Mouse (Mus musculus) intestine, embryonic 14.5 days (tissue): ENCODE measurements at regions not wholly inside any gene's neighbourhood (a gene's known extent, or its start where the extent isn't known, plus 50 kb on each side); places are given as distances from the start of the nearest gene placed in this dataset.

Experiments used
- ATAC-seq: fragments of 200-750 bp; cut with Nextera tagmentation; replicated peaks from 2 replicates; pipeline ENCODE4 v1.8.0; 2017; ENCODE audit warnings: low read depth, moderate number of reproducible peaks, moderate TSS enrichment, moderate library complexity; ENCODE audit not compliant: low FRiP score, low TSS enrichment
- DNase-seq: peaks from one replicate; pipeline ENCODE4 v3.0.0-alpha.2; 2018; ENCODE audit warnings: low spot score
- H3K27ac ChIP-seq: fragments of 300-500 bp; sonication (generic); 2 replicates; pipeline ENCODE4 v1.5.1; 2014; ENCODE audit warnings: low read depth, mild to moderate bottlenecking, control low read depth
- H3K27me3 ChIP-seq: fragments of 300-500 bp; sonication (generic); replicated peaks from 2 replicates; pipeline ENCODE4 v1.6.1; 2014; ENCODE audit warnings: low read length, control low read depth; ENCODE audit not compliant: control insufficient read depth, insufficient read depth
- H3K36me3 ChIP-seq: fragments of 300-500 bp; sonication (generic); 2 replicates; pipeline ENCODE4 v1.6.1; 2014; ENCODE audit warnings: low read length, control low read depth; ENCODE audit not compliant: control insufficient read depth, insufficient read depth
- H3K4me1 ChIP-seq: fragments of 300-500 bp; sonication (generic); replicated peaks from 2 replicates; pipeline ENCODE4 v1.6.1; 2014; ENCODE audit warnings: low read length, control low read depth, mixed read lengths; ENCODE audit not compliant: control insufficient read depth, insufficient read depth
- H3K4me2 ChIP-seq: fragments of 300-500 bp; sonication (generic); 2 replicates; pipeline ENCODE4 v1.6.1; 2014; ENCODE audit warnings: low read length
- H3K4me3 ChIP-seq: fragments of 300-500 bp; sonication (generic); 2 replicates; pipeline ENCODE4 v1.5.1; 2014; ENCODE audit warnings: low read depth, low read length, control low read depth, mixed read lengths
- H3K9ac ChIP-seq: fragments of 300-500 bp; sonication (generic); 2 replicates; pipeline ENCODE4 v1.6.1; 2014; ENCODE audit warnings: mild to moderate bottlenecking, low read length
- H3K9me3 ChIP-seq: fragments of 300-500 bp; sonication (generic); 2 replicates; pipeline ENCODE4 v1.6.1; 2016; ENCODE audit warnings: low read length, control low read depth; ENCODE audit not compliant: control insufficient read depth
- WGBS: fragments of 180-500 bp; shearing (Covaris S2); extraction: QIAGEN DNeasy Blood & Tissue Kit; methylation state at CpG from one replicate; pipeline ENCODE4 v1.1.7; 2014; 5-methylcytosine and 5-hydroxymethylcytosine counted together

DNA sequence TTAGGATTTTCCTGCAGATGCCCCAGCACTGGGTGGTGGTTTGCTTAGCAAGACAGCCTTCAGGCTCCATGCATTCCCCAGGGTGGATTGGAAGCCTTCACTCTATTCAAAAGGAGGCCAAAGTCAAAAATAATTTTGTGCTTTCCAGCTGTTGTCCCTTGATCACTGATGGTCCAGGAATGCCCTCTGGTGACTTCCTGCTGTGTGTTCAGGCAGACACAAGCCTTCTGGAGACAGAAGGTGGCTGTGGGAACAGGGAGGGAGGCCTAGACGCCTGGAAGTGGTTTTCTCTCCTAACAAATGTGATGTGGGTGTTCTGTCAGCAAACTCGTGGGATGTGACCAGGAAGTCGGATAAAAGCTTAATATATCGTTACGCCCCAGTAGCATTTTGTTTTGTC lies 81.3 kb downstream of the Atp6ap1l start:
- WGBS: 69% methylated on average over 5 of the region's 5 CpGs
- DNase-seq (no peak), ATAC-seq (no peak)
- Histone ChIP-seq H3K27ac (no peak overlapping the region), H3K4me2 (no peak overlapping the region), H3K27me3 (no peaks in the 10 kb centered on the region), H3K4me3 (no peak overlapping the region), H3K9me3 (no peaks in the 10 kb centered on the region), H3K4me1 (no peaks in the 10 kb centered on the region), H3K36me3 (no peaks in the 10 kb centered on the region), H3K9ac (no peak overlapping the region)

GRCm38 (mm10) chr13:90821898-90822297 lies 83.3 kb downstream of the Atp6ap1l start:
- no peaks in the 10 kb centered on the region for H3K4me1 ChIP-seq
- no peak overlapping the region for H3K4me3 ChIP-seq
- WGBS: 79% methylated on average over 4 of the region's 4 CpGs
- no peaks in the 10 kb centered on the region for H3K27me3 ChIP-seq
- H3K9ac ChIP-seq: no peak overlapping the region
- DNase-seq (no peak), ATAC-seq (no peak)
- no peaks in the 10 kb centered on the region for H3K36me3 ChIP-seq
- no peak overlapping the region for H3K27ac ChIP-seq
- H3K9me3 ChIP-seq: no peaks in the 10 kb centered on the region
- no peak overlapping the region for H3K4me2 ChIP-seq

DNA sequence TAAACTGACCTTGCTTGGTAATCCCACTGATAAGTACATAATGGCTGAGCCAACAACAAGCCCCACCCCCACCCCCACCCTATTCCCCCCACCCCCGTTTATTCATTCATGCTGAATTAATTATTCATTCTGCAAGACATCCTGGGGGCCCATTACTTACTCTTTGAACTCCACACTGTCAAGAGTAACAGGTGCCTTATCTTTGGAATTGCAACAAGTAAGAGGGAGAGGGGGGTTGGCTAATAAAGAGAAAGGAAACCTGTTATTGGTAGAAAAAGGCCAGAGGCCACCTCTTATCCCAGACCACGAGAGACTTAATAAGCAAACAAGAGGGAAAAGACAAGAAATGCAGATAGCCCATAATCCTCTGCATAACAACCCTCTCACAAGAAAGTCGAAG lies 84.7 kb downstream of the Atp6ap1l start:
- no peaks in the 10 kb centered on the region for H3K4me1 ChIP-seq
- ATAC-seq (no peak; the same call in 1 of the 2 replicates), DNase-seq (no peak)
- H3K4me2 ChIP-seq: no peak overlapping the region
- no peak overlapping the region for H3K9ac ChIP-seq
- 28% methylated on average over 3 of the region's 3 CpGs for WGBS
- H3K27me3 ChIP-seq: no peaks in the 10 kb centered on the region
- no peak overlapping the region for H3K27ac ChIP-seq
- H3K4me3 ChIP-seq: no peak overlapping the region
- H3K9me3 ChIP-seq: no peaks in the 10 kb centered on the region
- H3K36me3 ChIP-seq: no peaks in the 10 kb centered on the region

GRCm38 (mm10) chr13:90819934-90820333 lies 85.2 kb downstream of the Atp6ap1l start:
- Histone ChIP-seq H3K4me1 (no peaks in the 10 kb centered on the region), H3K27me3 (no peaks in the 10 kb centered on the region), H3K27ac (no peak overlapping the region), H3K9ac (no peak overlapping the region), H3K4me3 (no peak overlapping the region), H3K4me2 (no peak overlapping the region), H3K36me3 (no peaks in the 10 kb centered on the region), H3K9me3 (no peaks in the 10 kb centered on the region)
- 59% methylated on average over 7 of the region's 7 CpGs for WGBS
- ATAC-seq: no peak
- DNase-seq: no peak

DNA sequence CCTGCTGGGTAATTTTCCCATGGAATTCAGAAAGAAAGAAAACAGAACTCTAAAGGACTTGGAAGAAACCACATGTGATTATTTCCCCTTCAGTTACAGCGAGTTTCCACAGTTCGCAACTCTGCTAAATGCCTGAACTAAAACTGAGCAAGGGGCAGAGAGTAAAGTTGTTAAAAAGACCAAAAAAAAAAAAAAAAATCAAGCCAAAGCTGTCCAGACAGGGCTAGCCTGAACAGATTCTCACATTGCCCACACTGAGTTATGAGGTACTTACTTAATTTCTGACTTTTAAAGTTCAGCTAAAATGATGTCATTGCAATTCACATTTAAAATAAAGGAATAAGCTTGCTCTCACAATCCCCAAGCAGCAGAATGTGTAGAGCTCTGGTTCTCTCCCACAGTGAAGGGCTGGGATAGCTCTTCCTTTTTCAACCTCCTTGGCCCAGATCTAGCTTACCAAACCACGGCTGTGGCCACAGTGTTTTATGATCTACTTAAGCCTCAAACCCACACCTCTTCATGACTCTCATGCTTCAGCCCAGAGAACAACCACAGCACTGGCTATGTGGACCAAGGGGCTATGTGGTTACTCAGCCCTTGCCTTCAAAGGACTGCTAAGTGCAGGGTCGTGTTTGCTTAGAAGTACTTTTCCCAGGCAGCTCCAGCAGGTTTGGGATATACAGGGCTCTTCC lies 90.8 kb downstream of the Atp6ap1l start:
- 72% methylated on average over 4 of the region's 4 CpGs for WGBS
- no peak for ATAC-seq
- no peak overlapping the region for H3K4me2 ChIP-seq

GRCm38 (mm10) chr13:90810011-90810410 lies 95.1 kb downstream of the Atp6ap1l start:
- no peaks in the 10 kb centered on the region for H3K36me3 ChIP-seq
- ATAC-seq (no peak), DNase-seq (no peak)
- H3K4me1 ChIP-seq: no peaks in the 10 kb centered on the region
- no peak overlapping the region for H3K4me3 ChIP-seq
- H3K9ac ChIP-seq: no peak overlapping the region
- H3K27ac ChIP-seq: no peak overlapping the region
- no peaks in the 10 kb centered on the region for H3K27me3 ChIP-seq
- H3K9me3 ChIP-seq: 0 out of 2 replicates have a peak, but pooled peaks cover 2% of the 10 kb centered on the region
- 80% methylated on average over 6 of the region's 6 CpGs for WGBS
- no peak overlapping the region for H3K4me2 ChIP-seq

More for the DNA sequence above, 90.8 kb downstream of the Atp6ap1l start:
- Histone ChIP-seq H3K4me3 (no peak overlapping the region), H3K9me3 (no peaks in the 10 kb centered on the region), H3K27ac (no peak overlapping the region), H3K36me3 (no peaks in the 10 kb centered on the region), H3K4me1 (no peaks in the 10 kb centered on the region), H3K9ac (no peak overlapping the region), H3K27me3 (no peaks in the 10 kb centered on the region)
- DNase-seq: no peak

DNA sequence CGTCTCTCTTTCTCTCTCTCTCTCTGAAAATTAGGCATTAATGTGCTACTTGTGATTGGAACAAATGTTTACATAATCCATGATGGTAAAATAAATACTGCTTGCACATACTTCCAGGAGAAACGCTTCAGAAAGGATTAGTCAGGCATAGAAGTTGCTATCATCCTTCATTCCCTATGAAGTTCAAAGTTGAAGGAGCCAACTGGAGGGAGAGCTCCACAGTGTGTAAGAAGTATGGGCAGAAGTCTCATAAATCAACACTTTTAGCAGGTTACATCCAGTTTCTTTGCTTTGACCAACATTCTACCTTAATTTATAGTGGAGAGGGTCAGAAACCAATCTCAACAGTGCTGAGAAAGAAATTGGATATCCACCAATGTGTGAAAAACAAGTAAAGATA lies 105.5 kb downstream of the Atp6ap1l start:
- H3K9me3 ChIP-seq: no peaks in the 10 kb centered on the region
- no peak overlapping the region for H3K4me3 ChIP-seq
- H3K4me1 ChIP-seq: peaks cover 8% of the 10 kb centered on the region; the same call in 1 of the 2 replicates
- WGBS: 16% methylated on average over 2 of the region's 2 CpGs
- no peak overlapping the region for H3K27ac ChIP-seq
- H3K36me3 ChIP-seq: no peaks in the 10 kb centered on the region
- no peaks in the 10 kb centered on the region for H3K27me3 ChIP-seq
- 0 out of 2 replicates have a peak overlapping the region, but pooled peaks have one; percentile 3 for H3K4me2 ChIP-seq
- DNase-seq (no peak), ATAC-seq (no peak)
- no peak overlapping the region for H3K9ac ChIP-seq

GRCm38 (mm10) chr13:90798791-90799542 lies 106.2 kb downstream of the Atp6ap1l start:
- 9% methylated on average over 6 of the region's 6 CpGs for WGBS
- no peaks in the 10 kb centered on the region for H3K27me3 ChIP-seq
- H3K9ac ChIP-seq: no peak overlapping the region
- 0 out of 2 replicates have a peak overlapping the region, but pooled peaks have one; percentile 22 for H3K27ac ChIP-seq
- ATAC-seq: peak; percentile 78
- H3K36me3 ChIP-seq: no peaks in the 10 kb centered on the region
- DNase-seq: no peak
- 0 out of 2 replicates have a peak overlapping the region, but pooled peaks have one; percentile 3 for H3K4me2 ChIP-seq
- H3K4me1 ChIP-seq: peaks cover 8% of the 10 kb centered on the region; the same call in 1 of the 2 replicates
- no peak overlapping the region for H3K4me3 ChIP-seq
- no peaks in the 10 kb centered on the region for H3K9me3 ChIP-seq
